Mouse (Mus musculus) embryonic facial prominence, embryonic 11.5 days (tissue): ENCODE data around the gene Dohh. TPM values are rescaled to one million over a fixed set of nuclear protein-coding genes. Genes with fewer than 3 reads are reported as not detected.
A peak's percentile ranks its signal among the peaks of the same experiment; 100 is the strongest.

Source experiments
- ATAC-seq: fragments of 200-750 bp; cut with Nextera tagmentation; replicated peaks from 2 replicates; pipeline ENCODE4 v1.8.0; 2017; ENCODE audit warnings: low read depth; ENCODE audit not compliant: insufficient number of reproducible peaks, low FRiP score, low TSS enrichment
- DNase-seq: peaks from one replicate; pipeline ENCODE4 v3.0.0-alpha.2; 2015; ENCODE audit warnings: low spot score
- H3K27ac ChIP-seq: fragments of 300-500 bp; sonication (generic); replicated peaks from 2 replicates; pipeline ENCODE4 v1.5.1; 2014; ENCODE audit warnings: mild to moderate bottlenecking, low read depth, low read length, control low read depth
- H3K27me3 ChIP-seq: fragments of 300-500 bp; sonication (generic); 2 replicates; pipeline ENCODE4 v1.6.1; 2014; ENCODE audit warnings: mild to moderate bottlenecking, low read length, moderate library complexity, mixed read lengths; ENCODE audit not compliant: control insufficient read depth, insufficient read depth
- H3K36me3 ChIP-seq: fragments of 300-500 bp; sonication (generic); replicated peaks from 2 replicates; pipeline ENCODE4 v1.6.1; 2014; ENCODE audit warnings: low read depth, mild to moderate bottlenecking, low read length, moderate library complexity, mixed read lengths; ENCODE audit not compliant: control insufficient read depth, insufficient read depth
- H3K4me1 ChIP-seq: fragments of 300-500 bp; sonication (generic); 2 replicates; pipeline ENCODE4 v1.6.1; 2014; ENCODE audit warnings: low read length, mixed read lengths; ENCODE audit not compliant: control insufficient read depth, insufficient read depth
- H3K4me2 ChIP-seq: fragments of 300-500 bp; sonication (generic); 2 replicates; pipeline ENCODE4 v1.6.1; 2014; ENCODE audit warnings: low read depth, mild to moderate bottlenecking, control low read depth, low read length, moderate library complexity
- H3K4me3 ChIP-seq: fragments of 300-500 bp; sonication (generic); 2 replicates; pipeline ENCODE4 v1.5.1; 2014; ENCODE audit warnings: low read depth, low read length, control low read depth
- H3K9ac ChIP-seq: fragments of 300-500 bp; sonication (generic); replicated peaks from 2 replicates; pipeline ENCODE4 v1.6.1; 2014; ENCODE audit warnings: mild to moderate bottlenecking, control low read depth, low read length
- H3K9me3 ChIP-seq: fragments of 300-500 bp; sonication (generic); replicated peaks from 2 replicates; pipeline ENCODE4 v1.6.1; 2016; ENCODE audit warnings: mild to moderate bottlenecking, low read length, inconsistent platforms, mixed read lengths; ENCODE audit not compliant: control insufficient read depth
- WGBS: fragments of 180-500 bp; shearing (Covaris S2); extraction: QIAGEN DNeasy Blood & Tissue Kit; methylation state at CpG from one replicate; pipeline ENCODE4 v1.1.7; 2014; 5-methylcytosine and 5-hydroxymethylcytosine counted together
- polyA plus RNA-seq: library from polyadenylated mRNA; unstranded; fragments of >200 nt; fragmentation: Nextera tagmentation; extraction: Ambion mirVana; gene quantifications from 2 replicates; pipeline ENCODE4 v1.2.1, GENCODE M21; 2014

Dohh gene
- polyA plus RNA-seq, 1 experiment from 2014 or later = 45.0 TPM

DNA sequence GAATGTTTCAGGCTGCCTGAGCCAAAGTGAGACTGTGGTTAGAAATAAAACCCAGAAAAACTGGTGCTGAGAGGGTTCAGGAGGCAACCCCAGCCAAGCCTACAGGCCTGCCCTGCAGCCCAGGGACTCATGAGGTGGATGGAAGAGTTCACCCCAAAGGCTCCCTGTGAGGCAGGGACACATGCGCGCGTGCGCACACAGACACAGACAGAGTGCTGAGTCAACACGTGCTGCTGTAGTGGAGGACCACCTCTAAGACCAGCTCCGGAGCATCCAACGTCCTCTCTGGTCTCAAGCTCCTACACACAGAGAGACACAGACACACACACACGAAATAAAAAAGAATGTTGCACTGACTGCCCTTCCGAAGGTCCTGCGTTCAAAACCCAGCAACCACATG lies 8.9 kb upstream of the Dohh start:
- Histone ChIP-seq H3K27me3 (no peaks in the 10 kb centered on the region), H3K9me3 (no peaks in the 10 kb centered on the region), H3K9ac (no peak overlapping the region), H3K27ac (no peak overlapping the region), H3K36me3 (peaks cover 18% of the 10 kb centered on the region), H3K4me3 (no peak overlapping the region), H3K4me1 (peaks cover 8% of the 10 kb centered on the region), H3K4me2 (no peak overlapping the region)
- no peak for ATAC-seq
- WGBS = 97% methylated on average over 10 of the region's 10 CpGs
- no peak for DNase-seq

- peaks cover 10% of the 10 kb centered on the region; the same call in 1 of the 2 replicates for H3K36me3 ChIP-seq
- H3K4me2 ChIP-seq = peak overlapping the region; percentile 56
- peak overlapping the region; percentile 88 for H3K4me3 ChIP-seq
- H3K9me3 ChIP-seq = no peaks in the 10 kb centered on the region
- DNase-seq (no peak), ATAC-seq (no peak)
- no peaks in the 10 kb centered on the region for H3K27me3 ChIP-seq
- H3K27ac ChIP-seq = no peak overlapping the region
- 0 out of 2 replicates have a peak overlapping the region, but pooled peaks have one; percentile 22 for H3K9ac ChIP-seq
- WGBS = 40% methylated on average over 6 of the region's 6 CpGs
- peaks cover 8% of the 10 kb centered on the region for H3K4me1 ChIP-seq
These were observed 7.5 kb upstream of the Dohh start for GRCm38 (mm10) chr10:81376561-81377361.

DNA sequence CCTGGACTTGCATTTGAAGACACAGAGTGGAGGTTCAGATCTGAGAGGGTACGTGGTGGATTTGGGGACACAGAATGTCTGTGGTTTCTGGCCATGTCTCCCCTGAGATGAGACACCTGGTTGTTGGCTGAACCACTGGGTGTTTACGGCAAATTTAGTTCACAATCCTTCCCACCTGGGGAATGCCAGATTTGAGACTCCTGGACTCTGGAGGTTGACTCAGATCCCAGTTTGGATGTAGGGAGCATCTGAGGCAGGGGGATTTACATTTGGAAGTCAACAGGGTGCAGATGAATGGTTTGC lies 6.9 kb upstream of the Dohh start:
- H3K4me1 ChIP-seq = peaks cover 8% of the 10 kb centered on the region
- no peak overlapping the region for H3K27ac ChIP-seq
- peak overlapping the region; percentile 88 for H3K4me3 ChIP-seq
- DNase-seq = no peak
- H3K9ac ChIP-seq = peak overlapping the region; percentile 91
- ATAC-seq = no peak
- H3K4me2 ChIP-seq = peak overlapping the region; percentile 56
- H3K27me3 ChIP-seq = no peaks in the 10 kb centered on the region
- WGBS = 58% methylated on average over 2 of the region's 2 CpGs
- H3K36me3 ChIP-seq = peaks cover 10% of the 10 kb centered on the region; the same call in 1 of the 2 replicates
- no peaks in the 10 kb centered on the region for H3K9me3 ChIP-seq

- Histone ChIP-seq H3K27me3 (no peaks in the 10 kb centered on the region), H3K4me1 (peaks cover 8% of the 10 kb centered on the region), H3K4me3 (peak within 1 kb of the TSS; percentile 88), H3K36me3 (peaks cover 10% of the 10 kb centered on the region; the same call in 1 of the 2 replicates), H3K9ac (peak within 1 kb of the TSS; percentile 91), H3K27ac (peak within 1 kb of the TSS; percentile 56), H3K4me2 (peak within 1 kb of the TSS; percentile 66), H3K9me3 (no peaks in the 10 kb centered on the region)
- under 1% methylated on average over 56 of the region's 59 CpGs for WGBS
- peak; percentile 47 for ATAC-seq
- DNase-seq = no peak
These were observed 6.3 kb upstream of the Dohh start, which contains the start of gene Fzr1 for GRCm38 (mm10) chr10:81377793-81378552. TSS of gene Fzr1 (minus strand) at chr10:81378516.

- Histone ChIP-seq H3K4me1 (peaks cover 8% of the 10 kb centered on the region), H3K4me3 (peak overlapping the region; percentile 88), H3K9ac (peak overlapping the region; percentile 67), H3K27me3 (no peaks in the 10 kb centered on the region), H3K36me3 (peaks cover 7% of the 10 kb centered on the region; the same call in 1 of the 2 replicates), H3K4me2 (peak overlapping the region; percentile 66), H3K27ac (peak overlapping the region; percentile 56), H3K9me3 (no peaks in the 10 kb centered on the region)
- WGBS = under 1% methylated on average over 45 of the region's 46 CpGs
- peak; percentile 92 for ATAC-seq
- peak; percentile 100 for DNase-seq
These were observed 5.6 kb upstream of the Dohh start for GRCm38 (mm10) chr10:81378553-81379182.

GRCm38 (mm10) chr10:81379183-81379553 lies 5.1 kb upstream of the Dohh start:
- Histone ChIP-seq H3K27ac (peak overlapping the region; percentile 56), H3K9me3 (no peaks in the 10 kb centered on the region), H3K9ac (peak overlapping the region; percentile 67), H3K36me3 (peaks cover 3% of the 10 kb centered on the region; the same call in 1 of the 2 replicates), H3K27me3 (no peaks in the 10 kb centered on the region), H3K4me1 (peaks cover 8% of the 10 kb centered on the region), H3K4me3 (peak overlapping the region; percentile 34), H3K4me2 (peak overlapping the region; percentile 66)
- WGBS = 55% methylated on average over 3 of the region's 3 CpGs
- ATAC-seq (no peak), DNase-seq (no peak)

- 81% methylated on average over 6 of the region's 6 CpGs for WGBS
- H3K9me3 ChIP-seq = no peaks in the 10 kb centered on the region
- no peak overlapping the region for H3K9ac ChIP-seq
- no peak overlapping the region for H3K27ac ChIP-seq
- no peak overlapping the region for H3K4me2 ChIP-seq
- no peak overlapping the region for H3K4me3 ChIP-seq
- no peaks in the 10 kb centered on the region for H3K27me3 ChIP-seq
- H3K36me3 ChIP-seq = no peaks in the 10 kb centered on the region; the same call in 1 of the 2 replicates
- H3K4me1 ChIP-seq = peaks cover 8% of the 10 kb centered on the region
- DNase-seq (no peak), ATAC-seq (no peak)
These were observed 4.3 kb upstream of the Dohh start for GRCm38 (mm10) chr10:81379809-81380378.
